Mouse (Mus musculus) lung, embryonic 15.5 days (tissue): ENCODE measurements around the gene Gabpb2. TPM values are rescaled to one million over a fixed set of nuclear protein-coding genes. Genes with fewer than 3 reads are reported as not detected.
A peak's percentile ranks its signal among the peaks of the same experiment; 100 is the strongest.

Experiments
- ATAC-seq: fragments of 200-750 bp; cut with Nextera tagmentation; 2 replicates; pipeline ENCODE4 v1.8.0; 2017; ENCODE audit warnings: moderate number of reproducible peaks, borderline replicate concordance; ENCODE audit not compliant: low FRiP score, low TSS enrichment; ENCODE audit errors: extremely low read depth
- H3K27ac ChIP-seq: fragments of 300-500 bp; sonication (generic); 2 replicates; pipeline ENCODE4 v1.5.1; 2015; ENCODE audit warnings: moderate library complexity, mild to moderate bottlenecking, inconsistent platforms
- H3K27me3 ChIP-seq: fragments of 300-500 bp; sonication (generic); 2 replicates; pipeline ENCODE4 v1.6.1; 2015; ENCODE audit warnings: inconsistent platforms
- H3K36me3 ChIP-seq: fragments of 300-500 bp; sonication (generic); 2 replicates; pipeline ENCODE4 v1.6.1; 2015; ENCODE audit warnings: inconsistent platforms
- H3K4me1 ChIP-seq: fragments of 300-500 bp; sonication (generic); 2 replicates; pipeline ENCODE4 v1.6.1; 2015; ENCODE audit warnings: inconsistent platforms
- H3K4me2 ChIP-seq: fragments of 300-500 bp; sonication (generic); 2 replicates; pipeline ENCODE4 v1.6.1; 2015; ENCODE audit warnings: inconsistent platforms, mild to moderate bottlenecking, moderate library complexity
- H3K4me3 ChIP-seq: fragments of 300-500 bp; sonication (generic); 2 replicates; pipeline ENCODE4 v1.5.1; 2015; ENCODE audit warnings: mild to moderate bottlenecking, inconsistent platforms
- H3K9ac ChIP-seq: fragments of 300-500 bp; sonication (generic); 2 replicates; pipeline ENCODE4 v1.6.1; 2015; ENCODE audit warnings: inconsistent platforms
- H3K9me3 ChIP-seq: fragments of 300-500 bp; sonication (generic); 2 replicates; pipeline ENCODE4 v1.6.1; 2016; ENCODE audit warnings: inconsistent platforms
- WGBS: fragments of 180-500 bp; shearing (Covaris S2); methylation state at CpG from one replicate; pipeline ENCODE4 v1.1.7; 2015; 5-methylcytosine and 5-hydroxymethylcytosine counted together
- polyA plus RNA-seq: library from polyadenylated mRNA; unstranded; fragments of >200 nt; fragmentation: Nextera tagmentation; extraction: Ambion mirVana; gene quantifications from 2 replicates; pipeline ENCODE4 v1.2.1, GENCODE M21; 2015

The Gabpb2 gene
- polyA plus RNA-seq, 1 experiment from 2014 or later = 11.2 TPM

DNA sequence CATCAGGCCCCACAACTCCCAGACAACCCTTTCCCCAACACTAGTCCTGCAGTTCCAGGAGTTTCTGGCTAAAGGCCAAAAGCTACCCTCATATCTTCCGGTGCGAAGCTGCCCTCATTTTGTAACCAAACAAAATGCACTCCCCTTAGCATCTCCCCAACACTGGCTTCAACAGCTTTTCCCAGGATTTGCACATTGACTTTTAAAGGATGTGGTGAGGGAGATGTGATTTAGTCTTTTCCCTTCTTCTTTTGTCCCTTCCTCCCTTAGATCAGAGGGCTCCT is 55.4 kb downstream of the Gabpb2 start:
- Histone ChIP-seq H3K27ac (no peak overlapping the region), H3K27me3 (no peaks in the 10 kb centered on the region), H3K9me3 (no peaks in the 10 kb centered on the region), H3K4me2 (peak overlapping the region; percentile 97), H3K9ac (no peak overlapping the region), H3K4me3 (no peak overlapping the region), H3K4me1 (peaks cover 41% of the 10 kb centered on the region), H3K36me3 (peaks cover 4% of the 10 kb centered on the region; the same call in 1 of the 2 replicates)
- WGBS = 29% methylated on average over 2 of the region's 2 CpGs
- no peak for ATAC-seq

DNA sequence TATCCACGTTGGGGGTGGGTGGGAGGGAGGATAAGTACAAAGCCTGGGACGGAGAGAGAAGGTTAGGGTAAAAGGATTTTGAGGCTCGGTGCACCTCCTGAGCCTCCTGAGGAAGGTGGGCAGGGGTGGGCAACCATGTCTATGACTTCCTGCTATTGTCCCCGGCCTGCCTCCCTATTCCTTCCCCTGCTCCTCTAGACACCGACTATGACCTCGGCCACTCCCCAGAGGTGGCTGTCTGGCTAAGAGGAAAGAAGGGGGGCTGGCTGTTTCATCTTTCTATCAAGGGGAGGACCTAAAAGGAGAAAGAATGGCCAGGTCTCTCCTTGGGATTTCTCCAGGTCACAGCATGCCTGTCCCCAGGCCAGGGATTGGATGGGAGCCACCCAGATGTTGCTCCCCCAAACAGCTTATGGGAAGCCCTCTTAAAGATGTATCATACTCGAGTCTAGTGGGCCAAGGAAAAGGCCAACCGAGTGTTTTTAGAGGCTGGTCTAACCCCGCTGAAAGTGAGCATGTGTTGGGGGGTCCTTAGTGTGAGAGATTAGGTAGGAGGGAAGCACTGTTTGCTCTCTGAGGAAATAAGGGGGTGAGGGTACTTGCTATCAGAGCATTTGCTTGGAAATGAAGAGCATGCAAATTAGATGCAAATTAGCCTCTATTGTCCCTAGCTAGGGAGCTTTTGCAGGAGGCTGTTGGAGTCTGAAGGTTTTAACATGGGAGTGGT is 55.9 kb downstream of the Gabpb2 start:
- Histone ChIP-seq H3K4me1 (peaks cover 41% of the 10 kb centered on the region), H3K36me3 (peaks cover 4% of the 10 kb centered on the region; the same call in 1 of the 2 replicates), H3K9ac (peak overlapping the region; percentile 68; the same call in 1 of the 2 replicates), H3K4me3 (peak overlapping the region; percentile 84), H3K27ac (no peak overlapping the region), H3K27me3 (no peaks in the 10 kb centered on the region), H3K4me2 (peak overlapping the region; percentile 97), H3K9me3 (no peaks in the 10 kb centered on the region)
- WGBS = 9% methylated on average over 9 of the region's 9 CpGs
- ATAC-seq = no peak

- Histone ChIP-seq H3K9ac (peak overlapping the region; percentile 68), H3K36me3 (peaks cover 3% of the 10 kb centered on the region; the same call in 1 of the 2 replicates), H3K4me2 (peak overlapping the region; percentile 97), H3K27ac (no peak overlapping the region), H3K4me3 (peak overlapping the region; percentile 84), H3K4me1 (peaks cover 41% of the 10 kb centered on the region), H3K9me3 (no peaks in the 10 kb centered on the region), H3K27me3 (no peaks in the 10 kb centered on the region)
- ATAC-seq = 0 out of 2 replicates have a peak, but pooled peaks have one; percentile 7
- 1% methylated on average over 30 of the region's 30 CpGs for WGBS
Observed at GRCm38 (mm10) chr3:95161041-95161551, 56.6 kb downstream of the Gabpb2 start.

DNA sequence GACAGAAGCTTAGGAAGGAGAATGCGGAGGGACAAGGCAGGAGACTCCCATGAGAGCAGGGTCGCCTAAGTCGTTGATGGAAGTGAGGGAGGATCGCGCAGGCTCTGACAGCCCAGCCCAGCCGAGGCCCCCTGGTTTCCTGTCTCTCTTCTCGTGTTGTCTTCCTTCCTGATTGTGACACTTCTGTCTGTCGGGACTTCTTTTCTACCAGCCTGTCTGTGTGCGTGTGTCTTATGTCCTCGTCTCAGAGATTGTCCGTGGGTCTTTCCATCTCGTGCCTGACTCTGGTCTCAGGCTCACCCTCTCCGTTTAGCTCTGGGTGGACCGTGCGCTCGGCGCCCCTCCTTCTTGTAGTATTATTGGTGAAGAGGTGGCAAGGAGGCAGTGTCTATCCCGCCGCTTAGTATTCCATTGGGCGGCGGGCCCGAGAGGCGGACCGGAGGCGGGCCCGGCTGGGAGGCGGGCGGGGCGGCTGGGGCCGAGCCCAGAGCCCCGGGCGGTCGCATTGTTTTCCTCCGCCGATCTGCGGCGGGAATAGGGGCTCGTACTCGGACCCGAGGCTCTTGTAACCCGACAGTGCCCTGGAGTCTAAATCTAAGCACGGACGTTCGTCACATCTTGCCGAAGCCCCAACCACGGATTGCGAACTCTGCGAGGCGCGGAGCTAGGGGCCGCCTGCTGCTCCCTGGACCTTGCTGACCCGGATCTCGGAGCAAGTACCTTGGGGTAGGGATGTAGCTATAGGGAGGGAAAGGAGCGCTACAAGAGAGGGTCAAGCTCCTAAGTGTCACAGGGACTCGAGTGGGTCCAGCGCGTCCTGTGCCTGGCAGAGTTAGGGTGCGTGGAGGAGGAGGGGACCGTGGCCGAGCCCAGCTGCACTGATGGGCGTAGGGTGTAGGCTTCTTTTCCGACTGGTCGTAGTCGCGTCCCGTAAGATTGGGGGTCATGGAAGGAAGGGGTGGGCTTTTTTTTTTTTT is 57.4 kb downstream of the Gabpb2 start, which contains the start of gene Sema6c:
Gene Sema6c, plus strand, starts transcription at position 471 of the 977 bp plus-strand sequence.
- ATAC-seq = peak; percentile 98
- Histone ChIP-seq H3K9me3 (no peaks in the 10 kb centered on the region), H3K9ac (peak within 1 kb of the TSS; percentile 68), H3K4me1 (peaks cover 41% of the 10 kb centered on the region), H3K36me3 (no peaks in the 10 kb centered on the region), H3K27me3 (no peaks in the 10 kb centered on the region), H3K27ac (peak within 1 kb of the TSS; percentile 24; the same call in 1 of the 2 replicates), H3K4me3 (peak within 1 kb of the TSS; percentile 84), H3K4me2 (peak within 1 kb of the TSS; percentile 97)
- under 1% methylated on average over 65 of the region's 66 CpGs for WGBS

DNA sequence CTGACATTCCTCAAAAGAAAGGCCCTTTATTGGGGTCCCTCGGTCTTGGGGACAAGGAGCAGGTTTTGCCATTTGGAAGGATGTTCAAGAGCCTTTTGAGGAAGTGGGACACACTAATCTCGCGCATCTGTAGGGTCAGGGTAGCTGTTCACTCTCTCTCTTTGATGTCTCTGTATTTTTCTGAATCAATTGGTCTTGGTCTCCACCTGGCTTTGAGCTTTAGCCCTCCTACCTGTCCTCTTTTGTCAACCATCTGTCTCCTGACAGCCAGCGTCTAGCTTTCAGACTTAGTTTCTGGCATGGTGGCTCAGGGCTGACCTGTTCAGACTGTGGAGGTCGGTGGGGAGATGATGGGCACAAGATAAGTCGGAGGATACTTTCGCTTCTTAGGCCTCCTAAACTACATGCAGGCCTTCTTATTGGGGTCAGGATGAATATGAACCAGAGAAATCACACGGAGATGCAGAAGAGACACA is 58.2 kb downstream of the Gabpb2 start:
- Histone ChIP-seq H3K36me3 (no peaks in the 10 kb centered on the region), H3K9me3 (no peaks in the 10 kb centered on the region), H3K4me2 (peak overlapping the region; percentile 97), H3K4me1 (peaks cover 41% of the 10 kb centered on the region), H3K9ac (peak overlapping the region; percentile 68), H3K27me3 (no peaks in the 10 kb centered on the region), H3K4me3 (peak overlapping the region; percentile 84), H3K27ac (no peak overlapping the region)
- 14% methylated on average over 8 of the region's 8 CpGs for WGBS
- no peak for ATAC-seq

DNA sequence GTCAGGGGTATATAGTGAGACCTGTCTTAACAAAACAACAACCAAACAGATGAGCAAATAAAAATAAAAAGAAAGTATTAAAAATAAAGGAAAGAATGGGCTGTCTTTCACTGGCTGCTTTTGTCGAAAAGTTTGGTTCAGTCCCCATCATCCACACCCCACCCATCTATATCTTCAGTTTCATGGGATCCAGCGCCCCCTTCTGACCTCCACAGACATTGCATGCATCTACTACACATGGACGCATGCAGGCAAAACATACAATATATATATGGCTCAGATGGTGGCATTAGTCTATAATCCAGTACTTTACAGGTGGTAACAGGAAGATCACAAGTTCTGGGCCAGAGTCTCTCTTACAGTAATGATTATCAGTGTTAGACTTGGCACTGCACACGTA is 63.8 kb downstream of the Gabpb2 start:
- no peak overlapping the region for H3K9ac ChIP-seq
- H3K36me3 ChIP-seq = no peaks in the 10 kb centered on the region
- H3K27me3 ChIP-seq = no peaks in the 10 kb centered on the region
- no peak for ATAC-seq
- WGBS = 46% methylated on average over 4 of the region's 4 CpGs
- no peaks in the 10 kb centered on the region for H3K9me3 ChIP-seq
- H3K4me1 ChIP-seq = no peaks in the 10 kb centered on the region
- H3K4me3 ChIP-seq = no peak overlapping the region
- H3K27ac ChIP-seq = no peak overlapping the region
- no peak overlapping the region for H3K4me2 ChIP-seq

DNA sequence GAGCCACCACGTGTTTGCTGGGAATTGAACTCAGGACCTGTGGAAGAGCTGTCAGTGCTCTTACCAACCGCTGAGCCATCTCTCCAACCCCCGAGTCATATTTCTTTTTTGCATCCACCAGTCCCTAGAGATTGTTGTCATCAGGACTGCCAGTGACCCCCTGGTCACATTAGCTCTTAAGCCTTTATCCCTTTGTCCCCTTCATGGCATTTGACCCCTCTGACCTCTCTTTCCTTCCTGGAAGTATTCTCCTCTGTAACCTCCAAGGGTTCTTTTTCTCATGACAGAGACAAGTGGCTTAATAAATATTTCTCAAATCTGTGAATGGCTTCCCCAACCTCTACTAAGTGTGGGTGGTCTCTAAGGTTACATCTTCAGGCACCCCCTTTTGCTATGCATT is 69.8 kb downstream of the Gabpb2 start:
- H3K9ac ChIP-seq = no peak overlapping the region
- no peak overlapping the region for H3K4me2 ChIP-seq
- H3K4me3 ChIP-seq = no peak overlapping the region
- no peaks in the 10 kb centered on the region for H3K9me3 ChIP-seq
- no peaks in the 10 kb centered on the region for H3K27me3 ChIP-seq
- 60% methylated on average over 3 of the region's 3 CpGs for WGBS
- H3K27ac ChIP-seq = no peak overlapping the region
- no peaks in the 10 kb centered on the region for H3K36me3 ChIP-seq
- no peak for ATAC-seq
- H3K4me1 ChIP-seq = no peaks in the 10 kb centered on the region

GRCm38 (mm10) chr3:95142617-95143011 is 75.1 kb downstream of the Gabpb2 start:
- ATAC-seq = peak; percentile 56; the same call in 1 of the 2 replicates
- 0 out of 2 replicates have a peak, but pooled peaks cover 3% of the 10 kb centered on the region for H3K4me1 ChIP-seq
- no peak overlapping the region for H3K27ac ChIP-seq
- H3K9me3 ChIP-seq = no peaks in the 10 kb centered on the region
- peaks cover 14% of the 10 kb centered on the region for H3K36me3 ChIP-seq
- H3K27me3 ChIP-seq = no peaks in the 10 kb centered on the region
- no peak overlapping the region for H3K9ac ChIP-seq
- 10% methylated on average over 5 of the region's 5 CpGs for WGBS
- H3K4me3 ChIP-seq = no peak overlapping the region
- H3K4me2 ChIP-seq = no peak overlapping the region

DNA sequence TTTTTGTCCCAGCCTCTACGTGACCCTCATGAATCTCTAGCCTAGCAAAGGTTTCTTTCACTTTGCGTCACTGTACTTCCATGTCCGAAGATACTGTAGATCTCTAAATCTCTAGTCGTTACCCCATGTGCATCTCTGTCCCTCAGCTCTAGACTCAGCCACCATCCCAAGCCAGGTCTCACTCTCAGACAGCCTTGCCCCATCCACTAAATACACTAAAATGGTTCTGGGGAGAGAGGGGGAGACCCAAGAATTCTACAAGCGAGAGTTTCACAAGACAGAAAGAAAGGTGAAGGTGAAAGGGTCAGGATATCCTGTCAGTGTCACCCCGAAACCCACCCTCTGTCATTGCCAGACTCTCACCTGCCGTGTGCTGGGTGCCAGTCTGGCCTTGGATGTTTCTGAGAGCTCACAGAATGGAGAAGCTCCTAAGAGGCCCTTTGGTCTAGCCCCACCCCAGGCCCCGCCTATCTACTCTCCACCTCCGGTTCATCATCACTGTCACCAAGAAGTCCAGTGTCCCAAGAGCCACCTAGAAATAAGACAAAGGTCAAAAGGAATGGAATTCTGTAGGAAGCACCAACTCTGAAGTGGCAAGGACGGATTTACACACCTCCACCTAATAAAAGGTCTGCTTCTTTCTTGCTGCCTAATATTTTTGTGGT is 75.6 kb downstream of the Gabpb2 start, which contains the start of gene Tnfaip8l2:
Gene Tnfaip8l2, minus strand, starts transcription at position 409 of the 665 bp plus-strand sequence.
- Histone ChIP-seq H3K4me1 (0 out of 2 replicates have a peak, but pooled peaks cover 3% of the 10 kb centered on the region), H3K36me3 (peaks cover 14% of the 10 kb centered on the region), H3K27ac (no peak within 1 kb of the TSS), H3K4me2 (no peak within 1 kb of the TSS), H3K27me3 (no peaks in the 10 kb centered on the region), H3K4me3 (no peak within 1 kb of the TSS), H3K9me3 (no peaks in the 10 kb centered on the region), H3K9ac (no peak within 1 kb of the TSS)
- WGBS = 76% methylated on average over 10 of the region's 10 CpGs
- ATAC-seq = no peak

- Histone ChIP-seq H3K4me3 (no peak overlapping the region), H3K4me1 (0 out of 2 replicates have a peak, but pooled peaks cover 3% of the 10 kb centered on the region), H3K27me3 (no peaks in the 10 kb centered on the region), H3K36me3 (peaks cover 14% of the 10 kb centered on the region), H3K27ac (no peak overlapping the region), H3K9me3 (no peaks in the 10 kb centered on the region), H3K9ac (no peak overlapping the region), H3K4me2 (no peak overlapping the region)
- 94% methylated on average over 9 of the region's 9 CpGs for WGBS
- no peak for ATAC-seq
Observed at GRCm38 (mm10) chr3:95141474-95141873, 76.2 kb downstream of the Gabpb2 start.

DNA sequence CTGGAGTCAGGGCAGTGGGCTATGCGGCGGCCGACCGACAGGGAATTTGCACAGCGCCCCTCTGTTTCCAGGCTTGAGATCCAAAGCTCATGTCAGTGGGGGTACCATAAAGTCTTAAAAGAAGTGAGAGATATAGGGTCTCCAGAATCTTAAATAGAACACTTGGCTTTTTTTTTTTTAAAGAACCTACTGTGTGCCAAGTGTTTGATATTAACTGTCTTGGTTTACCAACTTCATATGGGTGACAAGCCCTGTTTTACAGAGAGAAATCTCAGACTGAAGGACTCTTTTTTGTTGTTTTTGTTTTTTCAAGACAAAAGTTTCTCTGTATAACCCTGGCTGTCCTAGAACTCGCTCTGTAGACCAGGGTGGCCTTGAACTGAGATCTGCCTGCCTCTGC is 76.9 kb downstream of the Gabpb2 start:
- H3K4me3 ChIP-seq = no peak overlapping the region
- H3K27ac ChIP-seq = no peak overlapping the region

More for the DNA sequence above, 76.9 kb downstream of the Gabpb2 start:
- WGBS = 92% methylated on average over 6 of the region's 6 CpGs
- no peak for ATAC-seq
- no peaks in the 10 kb centered on the region for H3K9me3 ChIP-seq
- no peak overlapping the region for H3K9ac ChIP-seq
- H3K27me3 ChIP-seq = no peaks in the 10 kb centered on the region
- H3K4me1 ChIP-seq = peaks cover 6% of the 10 kb centered on the region
- no peak overlapping the region for H3K4me2 ChIP-seq
- peaks cover 14% of the 10 kb centered on the region for H3K36me3 ChIP-seq
